Mouse (Mus musculus): ENCODE measurements around the gene Ifit2. TPM values are rescaled to one million over a fixed set of nuclear protein-coding genes. Genes with fewer than 3 reads are reported as not detected.
"Not testable (repeated sequence)": the region's sequence is repeated elsewhere in the genome, so short reads cannot be mapped to it uniquely, and the experiment has no call there.

Ifit2 gene
- total and polyA plus RNA-seq, 2 experiments from 2014 or later: 8.2 to 11.5 TPM

DNA sequence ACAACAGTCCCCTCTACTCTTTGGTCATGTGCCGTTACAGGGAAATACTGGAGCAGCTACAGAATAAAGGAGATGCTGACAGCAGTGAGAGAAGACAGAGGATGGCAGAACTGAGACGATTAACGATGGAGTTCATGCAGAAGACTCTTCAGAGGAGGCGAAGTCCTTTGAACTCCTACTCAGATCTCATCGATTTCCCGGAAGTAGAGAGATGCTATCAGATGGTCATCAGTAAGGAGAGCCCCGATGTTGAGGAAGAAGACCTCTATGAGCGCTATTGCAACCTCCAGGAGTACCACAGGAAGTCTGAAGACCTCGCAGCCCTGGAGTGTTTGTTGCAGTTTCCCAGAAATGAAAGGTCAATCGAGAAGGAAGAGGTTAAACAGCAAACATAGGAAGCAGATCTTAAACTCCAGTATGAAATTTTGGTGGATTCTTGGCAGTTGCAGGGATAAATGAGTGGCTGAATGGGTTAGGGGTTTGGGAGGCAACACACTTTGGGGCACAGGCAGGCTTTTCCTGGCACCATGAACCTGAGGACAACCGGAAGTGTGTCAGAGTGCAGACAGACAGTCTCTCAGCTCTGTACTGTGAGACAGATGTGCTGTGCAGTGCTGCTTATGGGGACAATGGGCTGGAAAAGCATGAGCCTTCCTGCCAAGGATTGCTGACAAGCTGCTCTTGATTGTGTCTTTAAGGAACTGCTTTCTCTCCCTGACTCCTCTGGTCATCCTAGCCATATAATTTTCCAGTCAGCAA is 61.9 kb downstream of the Ifit2 start:
- DNase-seq (ENCODE audit: low spot score); H3K9ac ChIP-seq (replicated peaks; ENCODE audit: low read length, poor library complexity, severe bottlenecking); H3K4me1 ChIP-seq (ENCODE audit: insufficient read depth, low read length); H3K36me3 ChIP-seq (ENCODE audit: insufficient read depth, low read length); H3K27me3 ChIP-seq (ENCODE audit: insufficient read depth, low read length); H3K9me3 ChIP-seq (ENCODE audit: low read length); H3K4me2 ChIP-seq (ENCODE audit: low read depth, low read length, poor library complexity, severe bottlenecking); H3K27ac ChIP-seq (ENCODE audit: low read depth, low read length); ATAC-seq (ENCODE audit: low FRiP score); H3K4me3 ChIP-seq (ENCODE audit: low read depth, low read length): not testable (repeated sequence)
- 88% methylated on average over 5 of the region's 11 CpGs for WGBS

DNA sequence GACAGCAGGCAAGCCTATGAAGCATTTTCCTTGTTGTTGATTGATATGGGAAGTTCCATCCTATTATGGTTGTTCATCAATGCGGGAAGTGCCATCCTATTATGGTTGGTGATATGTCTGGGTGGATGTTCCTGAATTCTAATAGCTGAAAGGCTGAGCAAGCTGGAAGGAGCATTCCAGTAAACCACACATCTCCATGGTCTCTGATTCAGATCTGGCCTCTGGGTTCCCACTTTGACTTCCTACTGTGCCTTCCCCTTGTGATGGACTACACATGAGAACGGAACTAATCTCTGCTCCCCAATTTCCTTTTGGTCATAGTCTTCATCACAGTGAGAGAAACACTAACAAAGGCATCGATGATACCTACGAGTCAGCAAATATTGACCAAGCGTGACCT is 70.4 kb downstream of the Ifit2 start:
- 92% methylated on average over 5 of the region's 5 CpGs for WGBS

DNA sequence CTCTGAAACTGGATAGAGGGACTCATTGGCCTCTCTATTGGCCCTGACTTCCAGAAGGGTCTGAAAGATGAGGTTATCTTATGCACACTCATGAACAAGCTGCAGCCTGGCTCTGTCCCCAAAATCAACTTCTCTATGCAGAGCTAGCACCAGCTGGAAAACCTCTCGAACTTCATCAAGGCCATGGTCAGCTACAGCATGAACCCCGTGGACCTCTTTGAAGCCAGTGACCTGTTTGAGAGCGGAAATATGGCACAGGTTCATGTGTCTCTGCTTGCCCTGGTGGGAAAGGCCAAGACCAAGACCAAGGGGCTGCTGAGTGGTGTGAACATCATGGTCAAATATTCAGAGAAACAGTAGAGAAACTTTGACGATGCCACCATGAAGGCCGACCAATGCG is 73.3 kb downstream of the Ifit2 start:
- no peak for TF ChIP-seq CTCF (IDR thresholded peaks at IDR 0.05)
- Histone ChIP-seq H3K9me3 (ENCODE audit: low read length) (no peaks in the 10 kb centered on the region), H3K4me1 (ENCODE audit: insufficient read depth, low read length) (no peaks in the 10 kb centered on the region), H3K4me2 (ENCODE audit: low read depth, low read length, poor library complexity, severe bottlenecking) (no peak overlapping the region), H3K27me3 (ENCODE audit: insufficient read depth, low read length) (no peaks in the 10 kb centered on the region), H3K4me3 (ENCODE audit: low read depth, low read length) (no peak overlapping the region), H3K27ac (ENCODE audit: low read depth, low read length) (no peak overlapping the region), H3K36me3 (ENCODE audit: insufficient read depth, low read length) (no peaks in the 10 kb centered on the region), H3K9ac (replicated peaks; ENCODE audit: low read length, poor library complexity, severe bottlenecking) (no peak overlapping the region)
- DNase-seq (ENCODE audit: low spot score): no peak
- WGBS: 97% methylated on average over 6 of the region's 6 CpGs
- no peak for ATAC-seq (ENCODE audit: low FRiP score)

More for the DNA sequence above, 70.4 kb downstream of the Ifit2 start:
- Histone ChIP-seq H3K9me3 (ENCODE audit: low read length) (no peaks in the 10 kb centered on the region), H3K4me1 (ENCODE audit: insufficient read depth, low read length) (no peaks in the 10 kb centered on the region), H3K4me2 (ENCODE audit: low read depth, low read length, poor library complexity, severe bottlenecking) (no peak overlapping the region), H3K9ac (replicated peaks; ENCODE audit: low read length, poor library complexity, severe bottlenecking) (no peak overlapping the region), H3K4me3 (ENCODE audit: low read depth, low read length) (no peak overlapping the region), H3K27me3 (ENCODE audit: insufficient read depth, low read length) (no peaks in the 10 kb centered on the region), H3K36me3 (ENCODE audit: insufficient read depth, low read length) (no peaks in the 10 kb centered on the region), H3K27ac (ENCODE audit: low read depth, low read length) (no peak overlapping the region)
- no peak for ATAC-seq (ENCODE audit: low FRiP score)
- no peak for TF ChIP-seq CTCF (IDR thresholded peaks at IDR 0.05)
- DNase-seq (ENCODE audit: low spot score): no peak

DNA sequence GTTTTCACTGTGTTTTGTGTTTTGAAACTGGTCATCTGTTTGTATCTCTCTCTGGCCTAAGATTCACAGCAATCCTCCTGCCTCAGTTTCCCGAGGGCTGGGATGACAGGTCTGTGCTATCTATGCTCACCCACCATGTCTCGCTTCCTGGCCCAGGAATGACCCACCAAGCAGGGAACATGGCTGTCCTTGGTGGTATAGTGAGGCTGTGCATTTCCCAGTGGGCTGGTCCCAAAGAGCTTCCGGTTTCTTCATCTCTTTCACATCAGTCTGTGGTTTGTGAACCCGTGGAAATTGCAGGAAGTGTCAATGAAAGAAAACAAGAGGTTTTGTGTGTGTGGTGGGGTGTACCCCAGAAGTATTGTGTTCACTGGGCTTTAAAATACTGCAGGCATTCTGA is 74.2 kb downstream of the Ifit2 start:
- DNase-seq (ENCODE audit: low spot score) (no peak), ATAC-seq (ENCODE audit: low FRiP score) (no peak)
- TF ChIP-seq CTCF (IDR thresholded peaks at IDR 0.05): no peak
- no peak overlapping the region for H3K4me3 ChIP-seq (ENCODE audit: low read depth, low read length)
- no peak overlapping the region for H3K9ac ChIP-seq (replicated peaks; ENCODE audit: low read length, poor library complexity, severe bottlenecking)
- H3K27ac ChIP-seq (ENCODE audit: low read depth, low read length): no peak overlapping the region
- H3K27me3 ChIP-seq (ENCODE audit: insufficient read depth, low read length): no peaks in the 10 kb centered on the region
- 86% methylated on average over 4 of the region's 4 CpGs for WGBS
- H3K36me3 ChIP-seq (ENCODE audit: insufficient read depth, low read length): no peaks in the 10 kb centered on the region
- H3K4me1 ChIP-seq (ENCODE audit: insufficient read depth, low read length): no peaks in the 10 kb centered on the region
- H3K4me2 ChIP-seq (ENCODE audit: low read depth, low read length, poor library complexity, severe bottlenecking): no peak overlapping the region
- H3K9me3 ChIP-seq (ENCODE audit: low read length): no peaks in the 10 kb centered on the region

Other genes with a start within 250 kb of the Ifit2 start
- gene Ch25h, start 75.5 kb upstream of the Ifit2 start, total RNA-seq (2014; rRNA removed): 0.60 and 0.61 TPM in 2 replicates
- 0.42 and 0.86 TPM in 2 replicates for gene Ch25h, start 75.5 kb upstream of the Ifit2 start, polyA plus RNA-seq (2015; fragmentation: Nextera tagmentation; extraction: Ambion mirVana)
- 24.5 and 26.7 TPM in 2 replicates for gene Lipa, start 23.2 kb upstream of the Ifit2 start, total RNA-seq (2014; rRNA removed)
- gene Lipa, start 23.2 kb upstream of the Ifit2 start, polyA plus RNA-seq (2015; fragmentation: Nextera tagmentation; extraction: Ambion mirVana): 19.0 and 19.3 TPM in 2 replicates
- gene Ifit3, start 32.8 kb downstream of the Ifit2 start, total RNA-seq (2014; rRNA removed): 0.82 and 2.7 TPM in 2 replicates
- 2.9 and 3.2 TPM in 2 replicates for gene Ifit3, start 32.8 kb downstream of the Ifit2 start, polyA plus RNA-seq (2015; fragmentation: Nextera tagmentation; extraction: Ambion mirVana)
- 1.4 and 1.9 TPM in 2 replicates for gene Ifit1bl1, start 51.3 kb downstream of the Ifit2 start, total RNA-seq (2014; rRNA removed)
- gene Ifit1bl1, start 51.3 kb downstream of the Ifit2 start, polyA plus RNA-seq (2015; fragmentation: Nextera tagmentation; extraction: Ambion mirVana): 1.4 and 1.5 TPM in 2 replicates
- gene Ifit3b, start 57.3 kb downstream of the Ifit2 start, total RNA-seq (2014; rRNA removed): 0.49 and 0.57 TPM in 2 replicates
- 0.58 and 1.2 TPM in 2 replicates for gene Ifit3b, start 57.3 kb downstream of the Ifit2 start, polyA plus RNA-seq (2015; fragmentation: Nextera tagmentation; extraction: Ambion mirVana)
- 0.14 and 0.38 TPM in 2 replicates for gene Ifit1bl2, start 90.0 kb downstream of the Ifit2 start, total RNA-seq (2014; rRNA removed)
- 0.07 and 0.17 TPM in 2 replicates for gene Ifit1bl2, start 90.0 kb downstream of the Ifit2 start, polyA plus RNA-seq (2015; fragmentation: Nextera tagmentation; extraction: Ambion mirVana)
- gene Ifit1, start 90.2 kb downstream of the Ifit2 start, total RNA-seq (2014; rRNA removed): 2.6 and 3.7 TPM in 2 replicates
- 1.0 and 1.2 TPM in 2 replicates for gene Ifit1, start 90.2 kb downstream of the Ifit2 start, polyA plus RNA-seq (2015; fragmentation: Nextera tagmentation; extraction: Ambion mirVana)
- 2.7 and 4.7 TPM in 2 replicates for gene Slc16a12, start 196.6 kb downstream of the Ifit2 start, total RNA-seq (2014; rRNA removed)
- 2.0 and 2.3 TPM in 2 replicates for gene Slc16a12, start 196.6 kb downstream of the Ifit2 start, polyA plus RNA-seq (2015; fragmentation: Nextera tagmentation; extraction: Ambion mirVana)